Mouse (Mus musculus): Measurements from ENCODE around the gene Rin3. TPM values are rescaled to one million over a fixed set of nuclear protein-coding genes. Genes with fewer than 3 reads are reported as not detected.
A peak's percentile ranks its signal among the peaks of the same experiment; 100 is the strongest.

Gene Rin3
- total RNA-seq, 1 experiment = 3.8 TPM

- H3K9me3 ChIP-seq (ENCODE audit: control insufficient read depth, insufficient read depth, low read depth, low read length) = no peaks in the 10 kb centered on the region
- H3K4me3 ChIP-seq (ENCODE audit: insufficient read depth in 1 of 2, low read depth in 1 of 2, low read length in 2 of 2, poor library complexity in 1 of 2, severe bottlenecking in 1 of 2) = peak overlapping the region in 1 of 2 experiments; percentile 65; a peak in 1 of 4 replicates
- H3K27ac ChIP-seq (ENCODE audit: insufficient read depth, low read depth, low read length, poor library complexity, severe bottlenecking) = no peak overlapping the region
- H3K9ac ChIP-seq (ENCODE audit: insufficient read depth, low read depth, low read length, poor library complexity, severe bottlenecking) = no peak overlapping the region
- TF ChIP-seq ZNF384 (IDR thresholded peaks at IDR 0.05; ENCODE audit: low read depth, low read length) (no peak), CHD2 (IDR thresholded peaks at IDR 0.05; ENCODE audit: low read depth, low read length) (no peak), ZC3H11A (IDR thresholded peaks at IDR 0.05; ENCODE audit: borderline replicate concordance, low read depth, low read length) (no peak)
- in situ Hi-C loops (cut with MboI; ENCODE audit: low sequenced_read_pairs in 2 of 2, unreplicated experiment in 2 of 2) = no loop called here
- peaks cover 0 to 14% of the 10 kb centered on the region in 2 experiments; a peak in 2 of 4 replicates for H3K4me1 ChIP-seq (ENCODE audit: control insufficient read depth in 2 of 2, insufficient read depth in 2 of 2, low read length in 2 of 2, poor library complexity in 1 of 2)
- peaks cover 5% of the 10 kb centered on the region; the same call in 1 of the 2 replicates for H3K36me3 ChIP-seq (ENCODE audit: control insufficient read depth, insufficient read depth, low read length, poor library complexity, severe bottlenecking)
- DNase-seq (ENCODE audit: low read depth, low spot score) = no peak
Observed at GRCm38 (mm10) chr12:102413171-102413570, 130.3 kb downstream of the Rin3 start.

- Histone ChIP-seq H3K9me3 (ENCODE audit: control insufficient read depth, insufficient read depth, low read depth, low read length) (no peaks in the 10 kb centered on the region), H3K27ac (ENCODE audit: insufficient read depth, low read depth, low read length, poor library complexity, severe bottlenecking) (no peak overlapping the region; the same call in 1 of the 2 replicates), H3K36me3 (ENCODE audit: control insufficient read depth, insufficient read depth, low read length, poor library complexity, severe bottlenecking) (peaks cover 5% of the 10 kb centered on the region; the same call in 1 of the 2 replicates), H3K4me3 (ENCODE audit: insufficient read depth in 1 of 2, low read depth in 1 of 2, low read length in 2 of 2, poor library complexity in 1 of 2, severe bottlenecking in 1 of 2) (no peak overlapping the region), H3K4me1 (ENCODE audit: control insufficient read depth in 2 of 2, insufficient read depth in 2 of 2, low read length in 2 of 2, poor library complexity in 1 of 2) (peaks cover 0 to 15% of the 10 kb centered on the region in 2 experiments; a peak in 2 of 4 replicates), H3K9ac (ENCODE audit: insufficient read depth, low read depth, low read length, poor library complexity, severe bottlenecking) (no peak overlapping the region)
- DNase-seq (ENCODE audit: low read depth, low spot score) = no peak
- in situ Hi-C loops (cut with MboI; ENCODE audit: low sequenced_read_pairs in 2 of 2, unreplicated experiment in 2 of 2) = no loop called here
- TF ChIP-seq MAFK (IDR thresholded peaks at IDR 0.05; ENCODE audit: insufficient read depth, low read depth, low read length) (no peak), ZNF384 (IDR thresholded peaks at IDR 0.05; ENCODE audit: low read depth, low read length) (no peak), ZC3H11A (IDR thresholded peaks at IDR 0.05; ENCODE audit: borderline replicate concordance, low read depth, low read length) (no peak), HCFC1 (IDR thresholded peaks at IDR 0.05; ENCODE audit: borderline replicate concordance, insufficient read depth, low read length) (no peak), CHD2 (IDR thresholded peaks at IDR 0.05; ENCODE audit: low read depth, low read length) (no peak)
Observed at GRCm38 (mm10) chr12:102414686-102415085, 131.8 kb downstream of the Rin3 start.

- Histone ChIP-seq H3K27ac (ENCODE audit: insufficient read depth, low read depth, low read length, poor library complexity, severe bottlenecking) (no peak overlapping the region), H3K9me3 (ENCODE audit: control insufficient read depth, insufficient read depth, low read depth, low read length) (no peaks in the 10 kb centered on the region), H3K36me3 (ENCODE audit: control insufficient read depth, insufficient read depth, low read length, poor library complexity, severe bottlenecking) (peaks cover 5% of the 10 kb centered on the region; the same call in 1 of the 2 replicates), H3K4me3 (ENCODE audit: insufficient read depth in 1 of 2, low read depth in 1 of 2, low read length in 2 of 2, poor library complexity in 1 of 2, severe bottlenecking in 1 of 2) (no peak overlapping the region), H3K9ac (ENCODE audit: insufficient read depth, low read depth, low read length, poor library complexity, severe bottlenecking) (no peak overlapping the region), H3K4me1 (ENCODE audit: control insufficient read depth in 2 of 2, insufficient read depth in 2 of 2, low read length in 2 of 2, poor library complexity in 1 of 2) (peaks cover 0 to 18% of the 10 kb centered on the region in 2 experiments; a peak in 2 of 4 replicates)
- TF ChIP-seq HCFC1 (IDR thresholded peaks at IDR 0.05; ENCODE audit: borderline replicate concordance, insufficient read depth, low read length) = no peak
- TF ChIP-seq CHD2 (IDR thresholded peaks at IDR 0.05; ENCODE audit: low read depth, low read length) = no peak
- TF ChIP-seq ZNF384 (IDR thresholded peaks at IDR 0.05; ENCODE audit: low read depth, low read length) = no peak
- in situ Hi-C loops (cut with MboI; ENCODE audit: low sequenced_read_pairs in 2 of 2, unreplicated experiment in 2 of 2) = no loop called here
- DNase-seq (ENCODE audit: low read depth, low spot score) = no peak
Observed at GRCm38 (mm10) chr12:102416391-102416837, 133.6 kb downstream of the Rin3 start.

DNA sequence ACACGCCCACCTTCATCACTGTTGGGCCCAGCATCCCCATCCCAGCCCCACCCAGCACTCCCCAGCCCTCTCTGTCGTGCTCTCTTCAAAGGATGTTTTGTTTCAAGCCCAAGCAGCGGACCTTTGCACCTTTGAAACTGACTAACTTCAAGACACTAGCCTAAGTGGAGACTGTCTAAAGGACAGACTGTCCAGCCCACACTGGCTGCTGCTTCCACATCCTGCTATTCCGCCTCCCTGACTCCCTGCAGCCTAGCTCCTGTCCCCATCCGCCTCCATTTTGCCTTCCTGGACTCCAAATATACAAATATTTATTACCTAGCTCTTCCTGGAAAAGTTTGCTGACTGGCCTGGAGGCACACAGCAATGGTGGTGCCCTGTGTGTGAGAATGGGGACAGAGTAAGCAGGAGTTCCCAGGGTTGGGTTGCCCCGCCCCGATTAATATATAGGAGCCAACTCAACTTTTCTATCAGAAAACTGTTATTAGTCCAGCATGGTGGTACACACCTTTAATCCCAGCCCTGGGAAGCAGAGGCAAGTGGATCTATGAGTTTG lies 134.2 kb downstream of the Rin3 start:
- Histone ChIP-seq H3K36me3 (ENCODE audit: control insufficient read depth, insufficient read depth, low read length, poor library complexity, severe bottlenecking) (peaks cover 5% of the 10 kb centered on the region; the same call in 1 of the 2 replicates), H3K27ac (ENCODE audit: insufficient read depth, low read depth, low read length, poor library complexity, severe bottlenecking) (no peak overlapping the region), H3K4me3 (ENCODE audit: insufficient read depth in 1 of 2, low read depth in 1 of 2, low read length in 2 of 2, poor library complexity in 1 of 2, severe bottlenecking in 1 of 2) (no peak overlapping the region), H3K4me1 (ENCODE audit: control insufficient read depth in 2 of 2, insufficient read depth in 2 of 2, low read length in 2 of 2, poor library complexity in 1 of 2) (peaks cover 0 to 18% of the 10 kb centered on the region in 2 experiments; a peak in 2 of 4 replicates), H3K9ac (ENCODE audit: insufficient read depth, low read depth, low read length, poor library complexity, severe bottlenecking) (no peak overlapping the region), H3K9me3 (ENCODE audit: control insufficient read depth, insufficient read depth, low read depth, low read length) (no peaks in the 10 kb centered on the region)
- in situ Hi-C loops (cut with MboI; ENCODE audit: low sequenced_read_pairs in 2 of 2, unreplicated experiment in 2 of 2) = no loop called here
- DNase-seq (ENCODE audit: low read depth, low spot score) = no peak
- TF ChIP-seq ZNF384 (IDR thresholded peaks at IDR 0.05; ENCODE audit: low read depth, low read length) (no peak), HCFC1 (IDR thresholded peaks at IDR 0.05; ENCODE audit: borderline replicate concordance, insufficient read depth, low read length) (no peak), CHD2 (IDR thresholded peaks at IDR 0.05; ENCODE audit: low read depth, low read length) (no peak), MAFK (IDR thresholded peaks at IDR 0.05; ENCODE audit: insufficient read depth, low read depth, low read length) (no peak), ZC3H11A (IDR thresholded peaks at IDR 0.05; ENCODE audit: borderline replicate concordance, low read depth, low read length) (no peak)
